Mouse (Mus musculus) heart, embryonic 11.5 days (tissue): Measurements from ENCODE around the gene Tmub1. TPM values are rescaled to one million over a fixed set of nuclear protein-coding genes. Genes with fewer than 3 reads are reported as not detected.

Experiments used
- ATAC-seq: fragments of 200-750 bp; cut with Nextera tagmentation; replicated peaks from 2 replicates; pipeline ENCODE4 v1.8.0; 2017; ENCODE audit warnings: moderate library complexity; ENCODE audit not compliant: insufficient number of reproducible peaks, low FRiP score, low TSS enrichment
- H3K27ac ChIP-seq: fragments of 300-500 bp; sonication (generic); 2 replicates; pipeline ENCODE4 v1.5.1; 2014; ENCODE audit warnings: mild to moderate bottlenecking, low read depth, low read length
- H3K27me3 ChIP-seq: fragments of 300-500 bp; sonication (generic); 2 replicates; pipeline ENCODE4 v1.6.1; 2014; ENCODE audit warnings: mild to moderate bottlenecking, low read length, mixed read lengths; ENCODE audit not compliant: control insufficient read depth, insufficient read depth
- H3K36me3 ChIP-seq: fragments of 300-500 bp; sonication (generic); 2 replicates; pipeline ENCODE4 v1.6.1; 2014; ENCODE audit warnings: mild to moderate bottlenecking, low read length, moderate library complexity, mixed read lengths; ENCODE audit not compliant: control insufficient read depth, insufficient read depth
- H3K4me1 ChIP-seq: fragments of 300-500 bp; sonication (generic); 2 replicates; pipeline ENCODE4 v1.6.1; 2014; ENCODE audit warnings: low read length; ENCODE audit not compliant: control insufficient read depth, insufficient read depth
- H3K4me2 ChIP-seq: fragments of 300-500 bp; sonication (generic); 2 replicates; pipeline ENCODE4 v1.6.1; 2014; ENCODE audit warnings: mild to moderate bottlenecking, moderate library complexity
- H3K4me3 ChIP-seq: fragments of 300-500 bp; sonication (generic); 2 replicates; pipeline ENCODE4 v1.5.1; 2014; ENCODE audit warnings: low read depth, low read length
- H3K9ac ChIP-seq: fragments of 300-500 bp; sonication (generic); 2 replicates; pipeline ENCODE4 v1.6.1; 2014; ENCODE audit warnings: mild to moderate bottlenecking, low read depth, low read length, moderate library complexity
- H3K9me3 ChIP-seq: fragments of 300-500 bp; sonication (generic); replicated peaks from 2 replicates; pipeline ENCODE4 v1.6.1; 2016; ENCODE audit warnings: low read length; ENCODE audit not compliant: control insufficient read depth
- WGBS: fragments of 180-500 bp; shearing (Covaris S2); extraction: QIAGEN DNeasy Blood & Tissue Kit; methylation state at CpG from one replicate; pipeline ENCODE4 v1.1.7; 2014; ENCODE audit not compliant: insufficient replicate concordance; 5-methylcytosine and 5-hydroxymethylcytosine counted together
- polyA plus RNA-seq: library from polyadenylated mRNA; unstranded; fragments of >200 nt; fragmentation: Nextera tagmentation; extraction: Ambion mirVana; gene quantifications from 2 replicates; pipeline ENCODE4 v1.2.1, GENCODE M21; 2014

Gene Tmub1
- polyA plus RNA-seq, 1 experiment from 2014 or later = 21.5 TPM

DNA sequence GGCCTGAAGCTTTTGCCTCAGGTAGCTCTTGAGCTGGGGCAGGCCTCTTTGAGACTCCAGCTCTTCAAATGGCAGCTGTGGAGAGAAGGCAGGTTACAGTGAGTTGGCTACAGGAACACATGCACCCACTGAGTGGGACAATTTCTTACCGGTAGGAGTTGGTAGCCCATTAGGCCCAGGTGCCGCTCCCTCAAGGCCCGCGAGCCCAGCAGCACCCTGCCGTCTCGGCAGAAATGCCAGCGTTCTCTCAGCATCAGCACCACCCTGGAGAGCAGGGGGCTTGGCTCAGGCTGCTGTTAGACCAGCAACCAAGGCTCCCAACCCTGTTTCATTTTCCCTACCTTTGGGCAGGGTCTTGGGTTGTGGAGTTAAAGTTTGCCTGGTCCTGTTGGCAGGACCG is 6.5 kb downstream of the Tmub1 start:
- Histone ChIP-seq H3K9me3 (no peaks in the 10 kb centered on the region), H3K4me1 (peaks cover 13% of the 10 kb centered on the region), H3K4me3 (no peak overlapping the region), H3K9ac (no peak overlapping the region; the same call in 1 of the 2 replicates), H3K4me2 (no peak overlapping the region), H3K36me3 (peaks cover 26% of the 10 kb centered on the region), H3K27me3 (no peaks in the 10 kb centered on the region), H3K27ac (no peak overlapping the region)
- ATAC-seq = no peak
- WGBS = 90% methylated on average over 8 of the region's 8 CpGs

GRCm38 (mm10) chr5:24433993-24434392 is 13.7 kb downstream of the Tmub1 start:
- H3K9ac ChIP-seq = no peak overlapping the region
- H3K36me3 ChIP-seq = peaks cover 42% of the 10 kb centered on the region
- no peak for ATAC-seq

GRCm38 (mm10) chr5:24428596-24428995 is 19.1 kb downstream of the Tmub1 start:
- H3K4me1 ChIP-seq = peaks cover 44% of the 10 kb centered on the region
- no peaks in the 10 kb centered on the region for H3K9me3 ChIP-seq
- no peak for ATAC-seq
- H3K4me2 ChIP-seq = peak overlapping the region; percentile 45
- WGBS = 12% methylated on average over 9 of the region's 9 CpGs
- H3K4me3 ChIP-seq = no peak overlapping the region
- no peak overlapping the region for H3K27ac ChIP-seq
- H3K36me3 ChIP-seq = peaks cover 28% of the 10 kb centered on the region
- H3K9ac ChIP-seq = no peak overlapping the region; the same call in 1 of the 2 replicates
- no peaks in the 10 kb centered on the region for H3K27me3 ChIP-seq

More at GRCm38 (mm10) chr5:24433993-24434392, 13.7 kb downstream of the Tmub1 start:
- Histone ChIP-seq H3K27me3 (no peaks in the 10 kb centered on the region), H3K9me3 (no peaks in the 10 kb centered on the region), H3K4me1 (peaks cover 6% of the 10 kb centered on the region), H3K4me3 (no peak overlapping the region), H3K27ac (no peak overlapping the region), H3K4me2 (no peak overlapping the region)
- 86% methylated on average over 8 of the region's 8 CpGs for WGBS

DNA sequence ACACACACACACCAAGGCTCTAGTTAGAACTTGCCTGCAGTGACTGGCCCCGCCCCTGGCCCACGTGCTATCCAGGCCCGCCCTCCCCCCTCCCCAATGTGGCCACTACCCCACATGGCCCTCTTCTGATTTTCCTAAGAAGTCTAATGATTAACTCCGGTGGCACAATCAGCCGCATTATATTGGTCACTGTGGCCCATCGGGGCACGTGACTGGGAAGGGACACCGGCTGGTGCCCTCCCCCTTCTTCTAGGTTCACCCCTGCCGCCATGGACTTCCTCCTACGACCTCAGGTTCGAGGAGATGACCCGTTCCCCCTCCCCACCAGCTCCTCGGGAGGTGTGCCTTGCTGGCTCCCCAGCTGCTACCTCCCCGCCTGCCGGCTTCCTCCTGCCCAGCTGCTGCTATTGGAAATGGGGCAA is 19.7 kb downstream of the Tmub1 start:
- peaks cover 28% of the 10 kb centered on the region for H3K36me3 ChIP-seq
- 0 out of 2 replicates have a peak overlapping the region, but pooled peaks have one; percentile 5 for H3K4me3 ChIP-seq
- no peak overlapping the region for H3K9ac ChIP-seq
- H3K27me3 ChIP-seq = no peaks in the 10 kb centered on the region
- 12% methylated on average over 15 of the region's 15 CpGs for WGBS
- no peak overlapping the region for H3K27ac ChIP-seq
- no peaks in the 10 kb centered on the region for H3K9me3 ChIP-seq
- peak overlapping the region; percentile 45 for H3K4me2 ChIP-seq
- ATAC-seq = no peak
- H3K4me1 ChIP-seq = peaks cover 38% of the 10 kb centered on the region

DNA sequence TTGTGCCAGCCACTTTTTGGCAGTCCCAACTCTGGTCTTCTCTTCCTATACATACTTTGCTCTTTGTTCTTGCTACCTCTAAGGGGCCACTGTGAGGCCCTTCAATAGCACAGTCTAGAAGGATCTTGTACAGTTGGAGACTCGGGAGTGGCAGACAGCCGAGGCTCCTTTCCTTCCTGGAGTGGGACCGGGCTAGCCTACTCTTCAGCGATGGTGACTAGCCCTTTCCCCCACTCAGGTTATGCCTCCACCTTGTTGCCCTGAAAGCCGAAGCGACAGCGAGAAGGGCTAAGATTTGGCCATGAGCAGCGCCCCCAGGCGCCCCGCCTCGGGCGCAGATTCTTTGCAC is 20.4 kb downstream of the Tmub1 start:
- H3K27ac ChIP-seq = no peak overlapping the region
- no peak for ATAC-seq
- WGBS = 12% methylated on average over 12 of the region's 12 CpGs

DNA sequence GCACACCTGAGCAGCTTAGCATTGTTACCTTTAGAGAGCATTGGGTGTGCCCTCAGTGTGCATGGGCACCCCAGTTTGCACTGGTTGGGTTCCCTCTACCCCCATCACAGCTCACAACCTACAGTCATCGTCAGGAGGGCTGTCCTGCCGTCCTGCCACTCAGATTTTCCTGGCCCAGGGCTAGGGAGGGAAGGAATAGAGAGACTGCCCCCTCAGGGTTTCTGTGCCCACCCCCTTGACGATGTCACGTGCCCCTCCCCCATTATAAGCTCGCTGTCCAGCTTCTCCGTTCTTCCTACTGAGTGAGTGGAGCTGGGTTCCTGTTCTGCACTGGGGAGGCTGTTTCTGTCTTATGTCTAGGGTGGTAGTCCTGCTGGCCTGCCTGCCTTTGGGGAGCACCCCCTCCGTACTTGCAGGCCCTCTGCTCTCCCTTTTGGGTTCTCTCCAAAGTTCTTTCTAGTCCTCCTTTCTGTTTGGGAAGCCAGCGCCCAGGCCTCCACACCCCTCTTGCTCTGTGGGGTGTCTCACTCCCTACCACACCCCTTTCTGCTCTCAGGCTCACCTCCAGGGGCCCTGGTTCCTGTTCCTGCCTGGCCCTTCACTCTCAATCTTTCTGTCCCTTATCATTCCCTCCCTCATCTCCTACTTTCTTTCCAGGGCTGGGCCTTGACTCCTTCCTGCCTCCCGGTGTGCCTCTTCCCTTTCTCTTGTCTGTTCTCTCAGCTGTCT is 20.9 kb downstream of the Tmub1 start:
- ATAC-seq = no peak
- Histone ChIP-seq H3K27me3 (no peaks in the 10 kb centered on the region), H3K9me3 (no peaks in the 10 kb centered on the region), H3K9ac (no peak overlapping the region), H3K4me3 (peak overlapping the region; percentile 74), H3K27ac (no peak overlapping the region), H3K4me2 (peak overlapping the region; percentile 95), H3K36me3 (peaks cover 20% of the 10 kb centered on the region), H3K4me1 (peaks cover 41% of the 10 kb centered on the region)
- WGBS = 14% methylated on average over 9 of the region's 9 CpGs

More for the DNA sequence above, 20.4 kb downstream of the Tmub1 start:
- Histone ChIP-seq H3K36me3 (peaks cover 23% of the 10 kb centered on the region), H3K4me1 (peaks cover 41% of the 10 kb centered on the region), H3K27me3 (no peaks in the 10 kb centered on the region), H3K9me3 (no peaks in the 10 kb centered on the region), H3K4me3 (no peak overlapping the region), H3K4me2 (peak overlapping the region; percentile 45; the same call in 1 of the 2 replicates), H3K9ac (no peak overlapping the region)

GRCm38 (mm10) chr5:24426037-24426432 is 21.6 kb downstream of the Tmub1 start:
- 3% methylated on average over 10 of the region's 10 CpGs for WGBS
- peaks cover 13% of the 10 kb centered on the region for H3K36me3 ChIP-seq
- no peaks in the 10 kb centered on the region for H3K9me3 ChIP-seq
- H3K27ac ChIP-seq = no peak overlapping the region
- peak overlapping the region; percentile 74 for H3K4me3 ChIP-seq
- peak overlapping the region; percentile 95 for H3K4me2 ChIP-seq
- ATAC-seq = no peak
- H3K4me1 ChIP-seq = peaks cover 41% of the 10 kb centered on the region
- H3K27me3 ChIP-seq = no peaks in the 10 kb centered on the region
- peak overlapping the region; percentile 87 for H3K9ac ChIP-seq

- peak overlapping the region; percentile 74 for H3K4me3 ChIP-seq
- peak overlapping the region; percentile 95 for H3K4me2 ChIP-seq
- WGBS = 1% methylated on average over 23 of the region's 30 CpGs
- peaks cover 8% of the 10 kb centered on the region for H3K36me3 ChIP-seq
- peaks cover 41% of the 10 kb centered on the region for H3K4me1 ChIP-seq
- H3K27ac ChIP-seq = peak overlapping the region; percentile 97
- no peaks in the 10 kb centered on the region for H3K9me3 ChIP-seq
- H3K9ac ChIP-seq = peak overlapping the region; percentile 87
- ATAC-seq = no peak
- H3K27me3 ChIP-seq = no peaks in the 10 kb centered on the region
Measured at GRCm38 (mm10) chr5:24425421-24426036, 22.1 kb downstream of the Tmub1 start.
